Mouse (Mus musculus): ENCODE data around the gene Gng4. TPM values are rescaled to one million over a fixed set of nuclear protein-coding genes. Genes with fewer than 3 reads are reported as not detected.
"Not testable (repeated sequence)": the region's sequence is repeated elsewhere in the genome, so short reads cannot be mapped to it uniquely, and the experiment has no call there.

Gene Gng4
- polyA plus RNA-seq, 1 experiment from 2014 or later: 2.4 TPM

DNA sequence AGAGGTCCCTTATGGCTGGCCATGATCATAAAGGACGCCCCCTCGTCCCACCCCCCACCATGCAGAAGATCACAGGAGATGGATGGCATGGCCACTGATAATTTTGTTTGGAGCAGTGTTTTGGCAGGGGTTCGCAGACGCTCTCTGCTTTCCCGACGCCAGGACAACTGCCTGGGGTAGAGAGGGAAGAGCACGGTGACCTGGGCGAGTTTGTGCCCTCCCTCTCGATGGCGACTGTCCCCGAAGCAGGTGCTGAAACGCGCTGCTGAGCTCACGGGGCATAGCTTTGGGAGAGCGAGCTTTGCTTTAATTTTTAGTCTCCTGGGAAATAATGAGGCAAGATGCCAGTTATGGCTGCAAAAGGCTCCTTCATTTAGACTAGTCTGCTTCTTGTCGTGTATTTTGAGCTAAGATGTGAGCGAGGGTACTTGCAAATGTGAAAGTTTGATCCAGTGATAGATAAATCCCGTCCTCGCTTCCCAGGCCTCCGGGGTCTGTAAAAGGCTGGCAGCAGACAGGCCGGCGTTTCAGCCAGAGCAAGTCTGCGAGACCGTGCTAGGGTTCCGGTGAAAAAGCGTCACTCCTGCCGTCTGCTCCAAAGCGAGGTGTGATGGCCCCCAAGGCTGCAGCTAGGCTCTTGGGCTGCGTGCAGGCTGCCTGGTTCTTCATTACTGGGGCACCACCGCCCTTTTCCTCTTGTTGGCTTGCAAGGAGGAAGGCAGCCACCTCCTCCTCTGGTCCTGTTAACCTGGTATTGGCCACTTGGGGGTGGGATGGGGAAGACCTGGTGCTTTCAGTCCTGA, 1.3 kb downstream of the Gng4 start:
- 2% methylated on average over 30 of the region's 30 CpGs for WGBS
- Histone ChIP-seq H3K9ac (0 out of 2 replicates have a peak overlapping the region, but pooled peaks have one; percentile 13), H3K27me3 (replicated peaks) (peaks cover 39% of the 10 kb centered on the region), H3K4me3 (replicated peaks) (peak overlapping the region; percentile 56), H3K36me3 (no peaks in the 10 kb centered on the region), H3K4me2 (replicated peaks) (peak overlapping the region; percentile 99), H3K9me3 (no peaks in the 10 kb centered on the region), H3K27ac (no peak overlapping the region), H3K4me1 (replicated peaks) (peaks cover 18% of the 10 kb centered on the region)
- peak; percentile 85 for ATAC-seq

DNA sequence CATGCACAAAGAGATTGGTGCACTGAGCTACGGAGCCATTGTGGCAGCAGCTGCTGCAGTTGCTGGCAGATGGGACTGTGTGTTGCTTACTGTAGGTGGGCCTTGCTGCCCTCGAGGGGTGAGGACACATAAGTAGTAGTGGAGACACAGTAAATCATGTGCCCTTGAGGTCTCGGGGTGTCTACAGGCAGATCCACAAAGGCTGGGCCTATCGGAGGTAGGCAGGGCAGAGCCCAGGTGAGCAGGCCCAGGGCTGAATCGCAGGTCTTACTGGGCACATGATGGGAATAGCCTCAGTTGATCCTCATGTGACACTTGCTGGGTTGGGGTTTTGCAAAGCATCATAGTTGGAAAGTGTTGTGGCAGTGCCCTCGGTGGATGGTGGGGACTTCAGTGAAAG, 3.1 kb downstream of the Gng4 start:
- Histone ChIP-seq H3K4me1 (replicated peaks) (peaks cover 18% of the 10 kb centered on the region), H3K36me3 (no peaks in the 10 kb centered on the region), H3K4me3 (replicated peaks) (no peak overlapping the region), H3K4me2 (replicated peaks) (no peak overlapping the region), H3K9me3 (no peaks in the 10 kb centered on the region), H3K27me3 (replicated peaks) (peaks cover 34% of the 10 kb centered on the region), H3K27ac (no peak overlapping the region), H3K9ac (no peak overlapping the region)
- no peak for ATAC-seq
- 80% methylated on average over 6 of the region's 6 CpGs for WGBS

DNA sequence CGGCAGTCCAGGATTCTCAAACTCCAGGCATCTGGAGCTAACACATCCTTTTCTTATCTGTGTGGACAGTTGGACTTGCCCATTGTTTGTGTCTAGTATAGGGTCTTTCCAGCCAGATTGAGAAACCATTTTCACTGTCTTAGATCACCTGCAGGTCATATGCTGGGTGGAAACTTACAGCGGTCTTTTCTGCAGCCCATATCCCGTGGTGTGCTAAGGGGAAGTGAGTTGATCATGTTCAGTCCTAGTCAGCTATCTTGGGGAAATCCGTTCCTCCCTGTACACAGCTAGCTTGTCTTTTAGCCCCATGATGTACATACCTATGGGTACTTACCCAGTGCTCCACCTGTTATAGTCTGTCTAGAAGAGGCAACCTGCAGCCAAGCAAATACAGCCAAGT, 4.2 kb downstream of the Gng4 start:
- no peak overlapping the region for H3K27ac ChIP-seq
- no peak for ATAC-seq
- no peak overlapping the region for H3K9ac ChIP-seq
- H3K4me1 ChIP-seq (replicated peaks): peaks cover 18% of the 10 kb centered on the region
- 93% methylated on average over 4 of the region's 4 CpGs for WGBS
- H3K27me3 ChIP-seq (replicated peaks): peaks cover 34% of the 10 kb centered on the region
- H3K4me2 ChIP-seq (replicated peaks): no peak overlapping the region
- H3K4me3 ChIP-seq (replicated peaks): no peak overlapping the region
- H3K36me3 ChIP-seq: no peaks in the 10 kb centered on the region
- no peaks in the 10 kb centered on the region for H3K9me3 ChIP-seq

DNA sequence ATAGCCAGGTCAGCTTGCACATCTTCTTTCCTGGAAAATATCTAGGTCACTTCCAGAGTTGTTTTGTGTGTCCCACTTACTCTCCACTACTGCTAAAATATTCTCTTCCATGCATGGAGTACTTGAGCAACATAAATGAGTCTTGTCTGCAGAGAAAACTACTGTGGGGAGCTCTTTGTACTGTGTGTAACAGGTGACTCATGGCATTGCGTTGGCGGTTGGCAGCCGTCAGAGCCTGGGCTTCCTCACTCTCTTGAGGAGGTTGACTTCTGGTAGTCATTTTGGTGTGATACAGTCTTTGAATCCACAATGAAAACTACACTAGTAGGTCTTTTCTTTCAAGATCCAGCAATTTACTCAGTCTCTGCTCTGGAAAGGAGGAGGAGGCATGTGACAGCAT, 8.1 kb downstream of the Gng4 start:
- Histone ChIP-seq H3K4me2 (replicated peaks) (no peak overlapping the region), H3K36me3 (no peaks in the 10 kb centered on the region), H3K9ac (no peak overlapping the region), H3K4me3 (replicated peaks) (no peak overlapping the region), H3K9me3 (no peaks in the 10 kb centered on the region), H3K4me1 (replicated peaks) (no peaks in the 10 kb centered on the region), H3K27ac (no peak overlapping the region), H3K27me3 (replicated peaks) (peaks cover 4% of the 10 kb centered on the region; the same call in 1 of the 2 replicates)
- 91% methylated on average over 3 of the region's 3 CpGs for WGBS
- ATAC-seq: no peak

- H3K4me1 ChIP-seq (replicated peaks): no peaks in the 10 kb centered on the region
- no peaks in the 10 kb centered on the region for H3K9me3 ChIP-seq
- 26% methylated on average over 5 of the region's 5 CpGs for WGBS
- no peak overlapping the region for H3K4me3 ChIP-seq (replicated peaks)
- no peaks in the 10 kb centered on the region for H3K36me3 ChIP-seq
- H3K9ac ChIP-seq: no peak overlapping the region
- no peak overlapping the region for H3K4me2 ChIP-seq (replicated peaks)
- no peak overlapping the region for H3K27ac ChIP-seq
- ATAC-seq: no peak
- H3K27me3 ChIP-seq (replicated peaks): no peaks in the 10 kb centered on the region
These were observed 11.4 kb downstream of the Gng4 start for GRCm38 (mm10) chr13:13795166-13795832.

DNA sequence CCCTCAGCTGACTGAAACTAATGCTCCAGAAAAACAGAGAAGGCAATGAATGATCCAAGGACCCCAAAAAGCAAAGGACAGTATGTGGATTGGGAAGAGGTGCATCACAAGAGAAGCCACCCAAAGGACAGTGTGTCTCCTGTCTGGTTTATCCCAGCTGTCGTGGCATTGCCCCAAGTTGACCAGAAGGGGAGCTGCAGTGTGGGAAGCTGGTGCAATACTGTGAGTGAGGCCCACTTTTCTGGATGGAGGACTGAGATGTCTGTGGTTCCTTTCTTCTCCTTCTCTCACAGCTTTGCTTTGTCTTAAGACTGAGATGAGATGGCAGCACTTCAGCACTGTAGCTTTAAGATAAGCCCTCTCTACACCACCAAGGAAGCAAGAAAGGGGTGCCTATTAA, 12.2 kb downstream of the Gng4 start:
- Histone ChIP-seq H3K4me1 (replicated peaks) (no peaks in the 10 kb centered on the region), H3K36me3 (no peaks in the 10 kb centered on the region), H3K9ac (no peak overlapping the region), H3K4me2 (replicated peaks) (no peak overlapping the region), H3K4me3 (replicated peaks) (no peak overlapping the region), H3K27ac (no peak overlapping the region), H3K9me3 (no peaks in the 10 kb centered on the region), H3K27me3 (replicated peaks) (no peaks in the 10 kb centered on the region)
- no peak for ATAC-seq
- WGBS: 91% methylated on average over 1 of the region's 1 CpGs

DNA sequence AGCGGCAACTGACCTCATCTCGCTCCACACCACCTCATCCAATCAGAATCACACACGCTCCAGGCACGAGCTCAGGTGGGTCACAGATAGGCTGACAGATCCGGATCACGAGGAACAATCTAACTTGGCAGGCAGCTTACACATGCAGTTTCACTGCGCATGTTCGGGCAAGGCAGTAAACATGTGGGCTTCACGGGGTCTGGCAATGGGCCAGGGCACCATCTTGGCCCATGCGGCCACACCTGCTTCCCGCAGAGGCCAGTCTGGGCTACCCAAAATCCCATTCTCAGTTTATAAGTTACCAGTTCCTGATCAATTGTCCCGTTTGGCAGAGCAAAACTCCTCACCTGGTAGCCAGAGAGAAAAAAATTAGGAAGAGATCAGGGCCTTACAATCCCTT, 14.0 kb downstream of the Gng4 start:
- H3K27me3 ChIP-seq (replicated peaks); H3K4me3 ChIP-seq (replicated peaks); H3K9ac ChIP-seq; H3K4me1 ChIP-seq (replicated peaks); H3K4me2 ChIP-seq (replicated peaks); H3K27ac ChIP-seq; ATAC-seq; H3K9me3 ChIP-seq; H3K36me3 ChIP-seq: not testable (repeated sequence)
- WGBS: 92% methylated on average over 12 of the region's 12 CpGs

- no peaks in the 10 kb centered on the region for H3K4me1 ChIP-seq (replicated peaks)
- H3K9me3 ChIP-seq: no peaks in the 10 kb centered on the region
- no peaks in the 10 kb centered on the region for H3K36me3 ChIP-seq
- ATAC-seq: no peak
- H3K27me3 ChIP-seq (replicated peaks): no peaks in the 10 kb centered on the region
- 72% methylated on average over 8 of the region's 8 CpGs for WGBS
- no peak overlapping the region for H3K27ac ChIP-seq
- no peak overlapping the region for H3K9ac ChIP-seq
- no peak overlapping the region for H3K4me3 ChIP-seq (replicated peaks)
- H3K4me2 ChIP-seq (replicated peaks): no peak overlapping the region
These were observed 14.9 kb downstream of the Gng4 start for GRCm38 (mm10) chr13:13798775-13799174.

DNA sequence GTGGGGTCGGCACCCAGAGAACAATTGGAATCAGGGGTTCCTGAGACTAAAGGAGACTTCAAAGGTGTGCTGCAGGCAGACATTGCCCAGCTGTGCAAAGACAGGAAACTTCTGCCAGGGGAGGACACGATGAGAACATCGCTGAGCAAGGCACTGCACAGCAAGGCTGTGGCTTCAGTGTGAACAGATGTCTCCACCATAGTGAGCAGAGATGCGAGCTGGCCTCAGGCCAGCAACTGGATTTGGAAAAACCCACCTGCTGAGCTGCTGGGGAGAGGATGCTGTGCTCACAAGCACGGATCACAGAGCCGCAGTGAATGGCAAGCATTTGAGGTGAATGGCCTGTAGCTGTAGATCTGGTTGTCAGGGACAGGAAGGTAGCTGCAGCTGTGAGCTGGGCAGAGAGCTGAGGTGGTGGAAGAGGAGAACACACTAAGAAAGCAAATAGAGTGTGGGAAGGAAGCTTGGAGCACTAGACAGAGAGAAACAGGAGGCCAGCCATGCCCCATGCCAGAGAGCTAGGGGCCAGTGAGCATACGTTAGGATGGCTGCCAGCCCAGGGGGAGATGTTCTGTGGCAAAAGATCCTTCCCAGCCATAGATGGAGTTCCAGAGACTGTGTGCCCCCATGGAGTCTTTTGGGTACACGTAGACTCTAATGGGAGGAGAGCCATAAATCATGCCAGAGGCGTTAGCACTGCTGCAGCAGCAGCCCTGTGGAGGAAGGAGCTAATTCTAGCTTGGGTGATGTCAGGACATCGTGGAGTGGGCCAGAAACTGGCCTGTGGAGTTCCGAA, 24.7 kb downstream of the Gng4 start:
- Histone ChIP-seq H3K9me3 (no peaks in the 10 kb centered on the region), H3K4me2 (replicated peaks) (no peak overlapping the region), H3K27me3 (replicated peaks) (no peaks in the 10 kb centered on the region), H3K4me1 (replicated peaks) (no peaks in the 10 kb centered on the region), H3K9ac (no peak overlapping the region), H3K36me3 (no peaks in the 10 kb centered on the region), H3K4me3 (replicated peaks) (no peak overlapping the region), H3K27ac (no peak overlapping the region)
- 19% methylated on average over 11 of the region's 11 CpGs for WGBS
- no peak for ATAC-seq

- H3K27ac ChIP-seq: no peak overlapping the region
- ATAC-seq: no peak
- 80% methylated on average over 7 of the region's 7 CpGs for WGBS
These were observed 27.0 kb downstream of the Gng4 start for GRCm38 (mm10) chr13:13810885-13811284.

DNA sequence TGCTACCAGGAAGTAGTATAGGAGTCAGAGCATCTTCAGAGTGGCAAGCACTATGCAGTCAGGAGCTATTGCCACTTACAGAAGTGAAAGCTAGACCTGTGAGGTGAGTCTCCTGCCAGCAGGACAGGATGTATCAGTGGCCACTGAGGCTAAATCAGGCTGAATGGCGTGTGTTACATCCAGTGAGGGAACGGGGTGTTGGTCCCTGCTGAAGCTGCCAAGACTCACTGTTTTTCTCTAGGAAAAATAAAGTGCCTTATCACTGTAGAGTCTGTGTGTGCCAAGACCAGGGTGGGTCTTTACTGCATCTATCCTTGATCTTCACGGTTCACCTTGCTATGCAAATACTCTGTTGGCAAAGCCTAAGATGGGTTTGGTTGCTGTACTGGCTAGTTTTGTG, 34.8 kb downstream of the Gng4 start:
- Histone ChIP-seq H3K27ac (no peak overlapping the region), H3K36me3 (no peaks in the 10 kb centered on the region), H3K9me3 (no peaks in the 10 kb centered on the region), H3K9ac (no peak overlapping the region), H3K4me2 (replicated peaks) (no peak overlapping the region), H3K27me3 (replicated peaks) (no peaks in the 10 kb centered on the region), H3K4me1 (replicated peaks) (no peaks in the 10 kb centered on the region), H3K4me3 (replicated peaks) (no peak overlapping the region)
- no peak for ATAC-seq
- WGBS: 80% methylated on average over 3 of the region's 3 CpGs

More at GRCm38 (mm10) chr13:13810885-13811284, 27.0 kb downstream of the Gng4 start:
- Histone ChIP-seq H3K27me3 (replicated peaks) (no peaks in the 10 kb centered on the region), H3K36me3 (no peaks in the 10 kb centered on the region), H3K4me2 (replicated peaks) (no peak overlapping the region), H3K9me3 (no peaks in the 10 kb centered on the region), H3K4me3 (replicated peaks) (no peak overlapping the region), H3K9ac (no peak overlapping the region), H3K4me1 (replicated peaks) (no peaks in the 10 kb centered on the region)
